Mouse (Mus musculus) heart, postnatal 10 days (tissue): ENCODE results near the gene Cep104. TPM values are rescaled to one million over a fixed set of nuclear protein-coding genes. Genes with fewer than 3 reads are reported as not detected.
A peak's percentile ranks its signal among the peaks of the same experiment; 100 is the strongest.

Source experiments
- DNase-seq, 2 experiments: peaks; one replicate each; pipeline ENCODE4 v3.0.0; 2021
- intact Hi-C: fragments of 180-260 bp; cut with DNase I; formaldehyde crosslinking; loops from one replicate; pipeline ENCODE4 v1.15.1; 2025
- total RNA-seq, 2 experiments: library from RNA; stranded (reverse); gene quantifications; 2 replicates each; pipeline ENCODE4 v1.2.3; 2021

The Cep104 gene
- total RNA-seq: 10 to 100 TPM; 23.6 to 24.4 TPM

DNA sequence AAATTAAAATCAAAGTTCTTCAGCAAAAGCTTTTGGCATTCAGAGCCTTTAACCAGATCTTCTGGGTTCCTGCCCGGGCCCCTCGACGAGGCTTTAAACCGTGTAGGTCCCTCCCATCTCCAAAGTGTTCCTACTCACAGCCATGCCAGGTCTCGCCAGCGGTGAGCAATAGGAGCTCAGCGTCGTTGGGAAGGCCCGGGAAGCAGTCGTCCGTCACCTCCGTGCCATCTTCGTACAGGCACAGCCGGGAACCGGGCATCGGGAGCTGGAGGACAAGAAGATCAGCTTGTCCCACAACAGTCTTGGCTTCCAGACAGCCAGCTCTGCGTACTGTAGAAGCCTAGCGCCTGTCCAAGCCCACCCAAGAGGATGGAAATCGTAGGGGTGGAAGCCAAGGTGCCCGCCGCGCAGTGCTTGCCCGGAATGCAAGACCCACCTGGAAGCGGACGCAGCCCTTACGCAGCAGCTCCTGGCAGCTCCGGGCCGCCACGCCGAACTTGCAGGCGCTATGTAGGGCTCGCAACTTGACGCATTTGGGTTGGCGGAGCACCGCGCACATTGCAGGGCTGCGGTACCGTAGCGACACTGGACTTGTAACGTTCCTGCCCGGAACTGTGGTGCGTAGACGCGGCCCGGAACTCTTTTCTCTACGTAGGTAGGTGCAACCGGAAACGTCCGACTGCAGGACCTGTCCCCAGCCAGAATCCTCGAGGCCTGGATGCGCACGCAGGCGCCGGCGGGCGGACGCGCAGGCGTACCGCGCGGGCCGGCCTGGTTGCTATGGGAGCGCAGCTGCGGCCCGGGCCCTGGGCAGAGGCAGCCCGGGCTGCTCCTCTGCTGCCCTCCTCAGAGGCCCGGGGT is at the start of gene Cep104, which contains the start of gene Dffb:
Cep104 (plus strand) TSS at position 764 of the 861 bp plus-strand sequence.
Dffb (minus strand) TSS at position 696 of the 861 bp plus-strand sequence.
- peak; percentile 95 to 97 for DNase-seq
- intact Hi-C loops: loop anchor here (1.0 kb wide), 1 partner anchor 38 kb away; no protein-coding TSS in a partner anchor

GRCm38 (mm10) chr4:153928772-153929299 is 46.2 kb upstream of the Cep104 start:
- no peak for DNase-seq
- intact Hi-C loops: no loop called here

- intact Hi-C loops: no loop called here
Observed at GRCm38 (mm10) chr4:153929425-153929824, 45.6 kb upstream of the Cep104 start.

DNA sequence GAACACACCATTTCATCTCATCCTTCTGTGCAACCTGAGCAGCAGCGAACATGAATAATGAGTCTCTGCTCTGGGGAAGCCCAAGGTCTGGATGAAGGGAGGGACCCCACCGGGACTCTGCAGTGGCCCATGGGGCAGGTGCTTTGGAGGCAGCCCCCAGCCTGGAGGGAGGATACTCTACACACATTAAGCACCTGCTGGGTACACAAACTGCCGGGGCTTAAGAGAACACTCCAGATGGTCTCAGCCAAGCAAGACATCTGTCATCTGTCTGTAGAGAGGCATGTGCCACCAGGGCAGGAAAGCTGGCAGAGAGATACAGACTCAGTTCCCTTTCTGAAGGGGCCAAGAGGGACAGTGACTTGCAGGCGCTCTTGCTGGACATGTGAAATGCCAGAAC is 45.1 kb upstream of the Cep104 start:
- intact Hi-C loops: loop anchor here (10.0 kb wide), 1 partner anchor 755 kb away; no protein-coding TSS in a partner anchor
- no peak for DNase-seq

More at GRCm38 (mm10) chr4:153929425-153929824, 45.6 kb upstream of the Cep104 start:
- DNase-seq: no peak

GRCm38 (mm10) chr4:153943243-153943642 is 31.8 kb upstream of the Cep104 start:
- DNase-seq: peak; percentile 30 to 60
- intact Hi-C loops: loop anchor here (2.0 kb wide), 1 partner anchor 1412 kb away; no protein-coding TSS in a partner anchor

- intact Hi-C loops: no loop called here
- no peak for DNase-seq
Observed at GRCm38 (mm10) chr4:153944261-153944660, 30.7 kb upstream of the Cep104 start.

DNA sequence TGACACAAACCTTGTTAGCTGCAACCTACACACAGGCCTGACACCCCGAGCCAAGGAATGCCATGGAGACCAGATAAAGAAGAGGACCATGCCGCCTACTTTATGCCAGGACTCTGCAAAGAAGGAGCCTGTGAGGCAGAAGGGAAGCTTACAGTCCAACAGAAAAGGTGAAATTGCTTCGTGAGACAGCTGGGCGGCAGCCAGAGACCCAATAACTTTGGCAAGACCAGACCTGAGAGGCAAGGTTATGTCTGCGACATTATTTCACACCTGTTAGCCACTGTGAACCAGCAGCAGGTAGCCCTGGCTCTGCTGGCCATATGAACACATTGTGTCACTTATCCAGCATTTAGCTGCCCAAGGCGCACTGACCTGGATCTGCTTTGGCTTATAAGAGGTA is 29.3 kb upstream of the Cep104 start:
- DNase-seq: no peak
- intact Hi-C loops: no loop called here

DNA sequence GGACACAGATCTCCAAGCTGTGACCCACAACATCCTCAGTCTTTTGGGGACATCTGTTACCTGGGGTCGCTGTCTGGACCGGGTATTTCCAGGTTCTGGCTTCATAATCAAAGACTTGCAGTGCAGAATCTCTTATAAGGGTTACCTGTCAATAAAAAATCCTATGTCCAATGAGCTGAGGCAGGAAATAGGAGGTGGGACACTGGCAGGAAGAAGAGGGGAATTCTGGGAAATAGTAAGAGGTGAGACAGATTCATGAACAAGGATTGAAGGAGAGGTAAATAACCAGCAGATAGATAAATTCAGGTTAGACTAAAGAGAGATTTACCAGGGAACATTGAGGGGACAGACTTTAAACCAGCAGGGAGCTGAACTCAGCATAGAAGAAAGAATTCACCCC is 24.6 kb upstream of the Cep104 start:
- no peak for DNase-seq
- intact Hi-C loops: no loop called here

- DNase-seq: no peak
- intact Hi-C loops: no loop called here
Observed at GRCm38 (mm10) chr4:153951150-153951549, 23.8 kb upstream of the Cep104 start.

- intact Hi-C loops: no loop called here
- no peak for DNase-seq
Observed at GRCm38 (mm10) chr4:153951692-153952091, 23.3 kb upstream of the Cep104 start.

- no peak for DNase-seq
- intact Hi-C loops: loop anchor here (5.0 kb wide), 1 partner anchor 57 kb away; the partner anchor contains the start of gene Lrrc47
Observed at GRCm38 (mm10) chr4:153955651-153956050, 19.3 kb upstream of the Cep104 start.

GRCm38 (mm10) chr4:153956569-153957405 is 18.2 kb upstream of the Cep104 start, which contains the start of gene A430005L14Rik:
Gene A430005L14Rik, plus strand, starts transcription at chr4:153957237.
- peak; percentile 97 to 98 for DNase-seq
- intact Hi-C loops: loop anchor here (5.0 kb wide), 1 partner anchor 56 kb away; the partner anchor contains the start of gene Lrrc47

DNA sequence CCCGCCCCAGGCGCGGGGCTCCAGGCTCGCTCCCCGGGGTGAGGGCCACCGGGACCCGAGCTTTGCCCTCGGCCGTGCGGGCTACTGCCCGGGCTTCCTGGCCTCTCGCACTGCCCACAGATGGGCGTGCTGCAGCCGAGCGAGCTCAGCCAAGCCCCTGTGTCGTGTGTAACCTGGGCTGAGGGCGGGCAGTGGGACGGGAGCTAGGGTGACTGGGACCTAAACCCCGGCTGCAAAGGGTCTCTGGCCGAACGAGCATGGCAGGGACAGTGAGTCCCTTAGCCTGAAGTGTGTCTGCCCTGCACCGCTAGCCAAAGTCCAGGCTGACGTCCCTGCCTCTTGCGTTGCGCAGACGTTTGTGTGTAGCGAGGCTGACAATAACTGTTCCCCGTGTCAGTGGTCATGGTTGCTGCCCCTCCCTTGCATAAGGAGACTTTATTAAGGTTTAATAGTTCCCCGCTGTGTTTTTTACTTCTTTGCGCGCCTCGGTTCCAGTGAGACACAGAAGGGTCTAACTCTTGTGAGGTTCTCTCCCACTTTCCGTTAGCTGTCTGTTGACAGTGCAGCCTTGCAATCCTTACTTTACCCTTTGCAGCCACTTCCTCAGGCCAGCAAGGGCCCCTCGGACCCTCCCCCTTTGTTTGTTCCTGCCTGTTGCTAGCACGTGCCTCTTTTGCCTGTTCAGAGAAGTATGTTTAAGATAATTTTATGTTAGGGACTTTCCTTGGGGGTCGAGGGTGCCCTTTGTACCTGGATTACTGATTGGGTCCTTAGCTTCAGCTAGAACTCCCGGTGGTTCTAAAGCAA is 17.3 kb upstream of the Cep104 start:
- DNase-seq: peak in 1 of 2 experiments; percentile 6

GRCm38 (mm10) chr4:153962631-153963030 is 12.4 kb upstream of the Cep104 start:
- intact Hi-C loops: no loop called here
- DNase-seq: no peak

More for the DNA sequence above, 17.3 kb upstream of the Cep104 start:
- intact Hi-C loops: loop anchor here (5.0 kb wide), 1 partner anchor 55 kb away; the partner anchor contains the start of gene Lrrc47

DNA sequence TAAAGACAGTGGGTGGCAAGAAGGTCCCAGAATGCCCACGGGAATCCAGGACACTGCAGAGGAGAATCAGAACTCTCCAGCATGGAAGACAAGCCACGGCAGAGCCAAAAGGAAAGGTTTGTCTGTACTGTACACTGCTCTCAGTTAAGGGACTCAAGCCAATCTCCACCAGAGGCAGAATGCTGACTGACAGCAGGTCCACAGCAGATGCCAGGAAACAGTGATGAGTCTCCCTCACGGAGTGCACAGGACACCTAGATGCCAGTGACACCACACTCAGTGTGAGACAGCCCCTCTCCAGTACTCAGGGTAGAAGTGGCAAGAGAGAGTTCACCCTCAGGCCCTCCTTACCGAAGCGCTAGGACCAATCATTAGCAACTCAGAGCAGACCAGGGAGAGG is 8.3 kb upstream of the Cep104 start:
- no peak for DNase-seq
- intact Hi-C loops: no loop called here

- intact Hi-C loops: no loop called here
- no peak for DNase-seq
Observed at GRCm38 (mm10) chr4:153967556-153967955, 7.4 kb upstream of the Cep104 start.

DNA sequence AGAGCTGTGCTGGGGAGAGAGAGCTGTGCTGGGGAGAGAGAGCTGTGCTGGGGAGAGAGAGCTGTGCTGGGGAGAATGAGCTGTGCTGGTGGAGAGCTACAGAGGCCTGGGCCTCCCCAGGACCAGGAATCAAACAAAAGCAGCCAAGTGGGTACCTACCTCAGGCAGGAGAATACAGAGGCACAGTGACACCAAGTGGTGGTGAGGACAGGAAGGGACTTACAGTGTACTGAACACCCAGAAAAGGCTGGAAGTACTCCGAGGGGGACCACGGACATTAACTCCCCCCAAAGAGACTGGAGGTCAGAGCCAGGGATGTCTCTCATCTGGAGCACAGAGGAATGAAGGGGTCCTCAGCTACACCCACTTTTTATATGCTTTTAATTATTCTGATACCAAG is 6.9 kb upstream of the Cep104 start:
- DNase-seq: no peak
- intact Hi-C loops: no loop called here

DNA sequence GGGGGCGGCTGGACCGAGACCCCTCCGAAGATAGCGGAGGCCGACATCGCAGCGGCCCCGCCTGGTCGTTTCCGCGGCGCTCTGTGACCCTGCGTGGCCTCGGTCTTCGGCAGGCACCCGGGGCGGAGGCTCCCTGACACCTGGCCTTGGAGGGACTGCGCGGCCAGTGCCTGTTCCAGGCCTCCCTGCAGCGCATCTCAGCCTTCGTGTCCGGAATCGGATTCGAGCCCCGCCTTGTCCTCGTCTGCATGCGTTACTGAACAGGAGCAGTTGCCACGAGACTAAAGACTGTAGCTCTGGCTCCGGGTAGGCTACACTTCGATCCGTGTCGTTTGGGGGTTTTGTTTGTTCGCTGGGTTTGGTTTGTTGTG is 283 bp downstream of the Cep104 start:
- intact Hi-C loops: loop anchor here (1.0 kb wide), 1 partner anchor 37 kb away; no protein-coding TSS in a partner anchor
- no peak for DNase-seq

- DNase-seq: no peak
- intact Hi-C loops: loop anchor here (1.0 kb wide), 1 partner anchor 37 kb away; no protein-coding TSS in a partner anchor
Observed at GRCm38 (mm10) chr4:153975768-153976167, 774 bp downstream of the Cep104 start.

DNA sequence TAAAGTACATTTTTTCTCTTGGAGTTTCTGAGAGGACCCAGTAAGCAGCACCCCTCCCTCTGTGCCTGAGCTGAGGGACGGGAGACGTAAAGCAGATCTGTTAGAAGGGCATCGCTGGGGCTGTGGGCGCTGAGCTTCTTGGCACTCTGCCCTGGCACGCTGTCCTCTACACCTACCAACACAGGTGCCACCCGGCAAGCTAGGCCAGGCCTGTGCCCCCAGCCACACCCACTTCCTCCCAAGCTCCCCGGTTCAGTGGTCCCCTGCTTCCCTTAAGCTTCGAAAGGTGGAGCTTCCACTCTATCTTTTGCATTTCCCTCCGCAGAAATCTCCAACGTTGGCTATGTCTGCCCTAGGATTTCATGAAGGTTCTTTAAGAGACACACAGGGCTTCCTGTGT is 4.2 kb downstream of the Cep104 start:
- intact Hi-C loops: no loop called here
- no peak for DNase-seq
